Mouse (Mus musculus): ENCODE results near the gene 1700037H04Rik.

DNA sequence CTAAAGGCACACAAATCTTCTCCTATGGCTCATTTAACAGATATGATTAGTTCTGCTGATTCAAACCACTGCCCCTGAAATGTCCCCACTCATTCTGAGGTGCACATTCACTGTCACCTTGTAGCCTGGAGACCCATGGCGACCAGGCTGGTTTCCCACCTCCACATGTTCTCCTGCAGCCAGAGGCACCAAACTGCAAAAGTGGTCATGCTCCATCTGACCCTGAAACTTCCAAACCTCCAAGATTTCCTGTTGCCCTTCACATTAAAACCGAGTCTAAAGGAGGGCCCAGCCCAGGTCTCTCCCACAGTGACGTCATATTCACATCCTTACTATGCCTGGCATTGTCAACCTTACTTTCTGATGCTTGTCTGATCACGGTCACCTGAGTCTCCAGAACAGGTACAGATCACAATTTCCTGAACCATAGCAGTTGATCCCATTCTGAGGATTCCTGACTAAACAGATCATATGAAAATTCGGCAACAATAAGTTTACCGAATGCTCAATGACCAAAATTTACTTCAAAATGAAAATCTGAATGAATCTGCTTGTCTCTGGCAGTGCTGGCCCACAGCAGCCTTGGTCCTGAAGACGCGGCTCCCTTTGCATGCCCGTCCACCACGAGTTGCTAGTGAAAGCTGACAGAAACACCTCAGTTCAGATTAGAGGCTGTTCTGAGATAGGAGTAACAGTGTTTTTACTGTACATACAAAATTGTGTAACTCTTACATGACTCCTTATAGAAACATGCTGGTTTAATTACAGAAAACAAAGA lies 27.6 kb downstream of the 1700037H04Rik start:
- TF ChIP-seq CTCF (IDR thresholded peaks at IDR 0.05; ENCODE audit: control insufficient read depth, insufficient read depth, insufficient replicate concordance, low read depth, low read length): no peak
- no peak for TF ChIP-seq POLR2A (IDR thresholded peaks at IDR 0.05; ENCODE audit: control insufficient read depth, low read depth, low read length)
